Mouse (Mus musculus): ENCODE data around the gene Crtc2.

DNA sequence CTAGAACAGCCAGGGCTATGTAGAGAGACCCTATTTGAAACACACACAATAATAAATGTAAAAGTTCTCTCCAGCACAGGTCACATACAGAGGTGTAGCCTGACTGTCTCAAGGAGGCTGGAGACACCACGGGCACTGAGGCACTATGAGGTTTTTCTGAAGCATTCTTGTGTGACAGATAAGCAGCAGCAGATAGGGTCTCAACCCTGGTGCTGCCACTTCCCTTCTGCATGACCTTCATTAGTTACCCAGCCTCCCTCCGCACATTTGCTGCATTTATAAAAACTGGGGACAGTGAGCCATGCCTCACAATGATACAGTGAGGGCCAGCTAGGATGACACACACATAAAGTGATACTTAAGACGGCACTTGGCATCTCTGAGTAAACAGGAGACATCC, 31.0 kb upstream of the Crtc2 start:
- TF ChIP-seq CHD2 (IDR thresholded peaks at IDR 0.05; ENCODE audit: low read length), result no peak
- no peak for TF ChIP-seq NRF1 (IDR thresholded peaks at IDR 0.05; ENCODE audit: insufficient read depth, low read depth, low read length, poor library complexity, severe bottlenecking)
- TF ChIP-seq ELF1 (IDR thresholded peaks at IDR 0.05; ENCODE audit: low read depth, low read length), result no peak
- no peak for TF ChIP-seq HCFC1 (IDR thresholded peaks at IDR 0.05; ENCODE audit: low read depth, low read length)
- TF ChIP-seq SIN3A (IDR thresholded peaks at IDR 0.05; ENCODE audit: low read length), result no peak; the same call in 1 of the 2 replicates
- peak; percentile 84 for TF ChIP-seq GATA1 (IDR thresholded peaks at IDR 0.05; ENCODE audit: low read depth, low read length)
- TF ChIP-seq SMC3 (IDR thresholded peaks at IDR 0.05; ENCODE audit: low read depth, low read length), result 0 out of 2 replicates have a peak, but pooled peaks have one; percentile 12
- TF ChIP-seq CTCF (IDR thresholded peaks at IDR 0.05 in 2 of 3, conservative IDR thresholded peaks at IDR 0.05 in 1 of 3; ENCODE audit: control insufficient read depth in 1 of 3, insufficient read depth in 1 of 3, low read depth in 2 of 3, low read length in 3 of 3, poor library complexity in 1 of 3, severe bottlenecking in 1 of 3), result no peak
- no peak for TF ChIP-seq USF1 (IDR thresholded peaks at IDR 0.05; ENCODE audit: low read depth, low read length)
- peak; percentile 34; the same call in 1 of the 2 replicates for TF ChIP-seq RCOR1 (IDR thresholded peaks at IDR 0.05; ENCODE audit: low read depth, low read length)
- peak in 1 of 2 experiments; percentile 43; a peak in 2 of 4 replicates for TF ChIP-seq EP300 (IDR thresholded peaks at IDR 0.05; ENCODE audit: low read depth in 1 of 2, low read length in 2 of 2)
